Mouse (Mus musculus): ENCODE data around the gene Trim45. TPM values are rescaled to one million over a fixed set of nuclear protein-coding genes. Genes with fewer than 3 reads are reported as not detected.
A peak's percentile ranks its signal among the peaks of the same experiment; 100 is the strongest.

Gene Trim45
- total RNA-seq (2014; rRNA removed; ENCODE audit: low replicate concordance) (6.8 and 8.2 TPM in 2 replicates), polyA plus RNA-seq (2015; fragmentation: Nextera tagmentation; extraction: Ambion mirVana) (2.3 and 2.4 TPM in 2 replicates)

- peak within 1 kb of the TSS; percentile 77 for H3K27ac ChIP-seq (ENCODE audit: low read depth)
- DNase-seq (ENCODE audit: low spot score): peak; percentile 100
- H3K9ac ChIP-seq (replicated peaks; ENCODE audit: low read depth, low read length): peak within 1 kb of the TSS; percentile 49
- peak within 1 kb of the TSS; percentile 53 for H3K4me3 ChIP-seq (ENCODE audit: low read depth, low read length)
- peak within 1 kb of the TSS; percentile 65 for H3K4me2 ChIP-seq (ENCODE audit: low read depth, low read length)
- under 1% methylated on average over 39 of the region's 39 CpGs for WGBS
- no peaks in the 10 kb centered on the region for H3K36me3 ChIP-seq (replicated peaks; ENCODE audit: control insufficient read depth, insufficient read depth, low read length)
- H3K9me3 ChIP-seq (replicated peaks; ENCODE audit: control insufficient read depth, low read length): no peaks in the 10 kb centered on the region
- peak; percentile 97 for ATAC-seq (ENCODE audit: insufficient read depth, low read depth)
- H3K4me1 ChIP-seq (ENCODE audit: control insufficient read depth, insufficient read depth): peaks cover 10% of the 10 kb centered on the region
- no peak for TF ChIP-seq CTCF (IDR thresholded peaks at IDR 0.05; ENCODE audit: low read depth)
- TF ChIP-seq EP300 (IDR thresholded peaks at IDR 0.05; ENCODE audit: low read depth): no peak
- H3K27me3 ChIP-seq (ENCODE audit: control insufficient read depth, insufficient read depth, low read length): no peaks in the 10 kb centered on the region
Observed at GRCm38 (mm10) chr3:100921825-100922505, at the start of gene Trim45. Gene Trim45, plus strand, starts transcription at chr3:100922202.

DNA sequence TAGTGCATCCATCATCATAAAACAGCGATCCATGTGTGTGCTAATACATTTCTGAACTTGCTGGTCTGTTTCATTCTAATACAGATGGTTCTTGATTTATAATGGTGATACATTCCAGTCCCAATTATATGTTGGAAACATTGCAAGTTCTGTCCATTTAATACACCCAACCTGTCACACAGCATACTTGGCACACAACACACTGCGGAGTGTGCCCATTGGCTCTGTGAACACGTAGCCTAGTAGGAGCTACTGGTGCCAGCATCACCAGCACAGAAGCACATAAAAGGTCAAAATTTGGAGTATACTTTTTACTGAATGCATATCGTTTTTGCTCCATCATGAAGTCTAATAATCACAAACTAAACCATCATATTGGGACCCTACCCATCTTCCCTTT, 44.9 kb upstream of the Trim45 start:
- no peaks in the 10 kb centered on the region for H3K27me3 ChIP-seq (ENCODE audit: control insufficient read depth, insufficient read depth, low read length)

DNA sequence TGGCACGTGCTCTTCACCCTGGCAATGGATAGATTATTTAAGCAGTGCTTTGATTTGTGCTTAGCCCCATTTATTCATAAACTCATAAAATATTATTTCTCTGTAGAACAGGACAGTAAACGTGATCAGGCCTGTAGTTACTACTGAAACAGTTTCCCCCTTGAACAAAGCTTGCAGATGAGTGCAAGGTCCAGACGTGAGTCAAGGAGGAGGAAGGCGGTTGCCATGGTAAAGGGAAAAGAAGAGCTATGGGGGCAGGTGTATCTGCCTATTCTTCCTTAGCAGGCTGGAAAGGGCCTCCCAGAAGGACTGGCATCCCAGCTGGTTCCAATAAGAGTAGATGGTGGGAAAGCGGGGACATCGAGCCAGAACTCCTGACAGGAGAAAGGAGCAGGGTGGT, 40.6 kb upstream of the Trim45 start:
- H3K36me3 ChIP-seq (replicated peaks; ENCODE audit: control insufficient read depth, insufficient read depth, low read length): no peaks in the 10 kb centered on the region
- no peak overlapping the region for H3K27ac ChIP-seq (ENCODE audit: low read depth)
- DNase-seq (ENCODE audit: low spot score): no peak
- H3K9ac ChIP-seq (replicated peaks; ENCODE audit: low read depth, low read length): no peak overlapping the region
- no peak overlapping the region for H3K4me3 ChIP-seq (ENCODE audit: low read depth, low read length)
- TF ChIP-seq EP300 (IDR thresholded peaks at IDR 0.05; ENCODE audit: low read depth): no peak
- WGBS: 84% methylated on average over 6 of the region's 6 CpGs
- no peak overlapping the region for H3K4me2 ChIP-seq (ENCODE audit: low read depth, low read length)
- no peaks in the 10 kb centered on the region for H3K4me1 ChIP-seq (ENCODE audit: control insufficient read depth, insufficient read depth)
- H3K9me3 ChIP-seq (replicated peaks; ENCODE audit: control insufficient read depth, low read length): no peaks in the 10 kb centered on the region
- no peak for ATAC-seq (ENCODE audit: insufficient read depth, low read depth)
- H3K27me3 ChIP-seq (ENCODE audit: control insufficient read depth, insufficient read depth, low read length): no peaks in the 10 kb centered on the region

More for the DNA sequence above, 44.9 kb upstream of the Trim45 start:
- TF ChIP-seq CTCF (IDR thresholded peaks at IDR 0.05; ENCODE audit: low read depth) (no peak), EP300 (IDR thresholded peaks at IDR 0.05; ENCODE audit: low read depth) (no peak)
- Histone ChIP-seq H3K4me3 (ENCODE audit: low read depth, low read length) (no peak overlapping the region), H3K27ac (ENCODE audit: low read depth) (no peak overlapping the region), H3K9ac (replicated peaks; ENCODE audit: low read depth, low read length) (no peak overlapping the region), H3K9me3 (replicated peaks; ENCODE audit: control insufficient read depth, low read length) (no peaks in the 10 kb centered on the region), H3K4me1 (ENCODE audit: control insufficient read depth, insufficient read depth) (no peaks in the 10 kb centered on the region), H3K36me3 (replicated peaks; ENCODE audit: control insufficient read depth, insufficient read depth, low read length) (no peaks in the 10 kb centered on the region), H3K4me2 (ENCODE audit: low read depth, low read length) (no peak overlapping the region)
- ATAC-seq (ENCODE audit: insufficient read depth, low read depth) (no peak), DNase-seq (ENCODE audit: low spot score) (no peak)
- 87% methylated on average over 4 of the region's 4 CpGs for WGBS

GRCm38 (mm10) chr3:100881843-100882634, 40.0 kb upstream of the Trim45 start:
- Histone ChIP-seq H3K4me2 (ENCODE audit: low read depth, low read length) (no peak overlapping the region), H3K27ac (ENCODE audit: low read depth) (no peak overlapping the region), H3K4me1 (ENCODE audit: control insufficient read depth, insufficient read depth) (no peaks in the 10 kb centered on the region), H3K9ac (replicated peaks; ENCODE audit: low read depth, low read length) (no peak overlapping the region), H3K36me3 (replicated peaks; ENCODE audit: control insufficient read depth, insufficient read depth, low read length) (no peaks in the 10 kb centered on the region), H3K4me3 (ENCODE audit: low read depth, low read length) (no peak overlapping the region), H3K27me3 (ENCODE audit: control insufficient read depth, insufficient read depth, low read length) (no peaks in the 10 kb centered on the region), H3K9me3 (replicated peaks; ENCODE audit: control insufficient read depth, low read length) (peaks cover 3% of the 10 kb centered on the region; the same call in 1 of the 2 replicates)
- no peak for ATAC-seq (ENCODE audit: insufficient read depth, low read depth)
- no peak for DNase-seq (ENCODE audit: low spot score)
- TF ChIP-seq CTCF (IDR thresholded peaks at IDR 0.05; ENCODE audit: low read depth): no peak
- no peak for TF ChIP-seq EP300 (IDR thresholded peaks at IDR 0.05; ENCODE audit: low read depth)
- WGBS: 80% methylated on average over 9 of the region's 9 CpGs

GRCm38 (mm10) chr3:100889234-100889633, 32.8 kb upstream of the Trim45 start:
- Histone ChIP-seq H3K4me1 (ENCODE audit: control insufficient read depth, insufficient read depth) (no peaks in the 10 kb centered on the region), H3K36me3 (replicated peaks; ENCODE audit: control insufficient read depth, insufficient read depth, low read length) (no peaks in the 10 kb centered on the region), H3K27ac (ENCODE audit: low read depth) (no peak overlapping the region), H3K4me3 (ENCODE audit: low read depth, low read length) (no peak overlapping the region), H3K9ac (replicated peaks; ENCODE audit: low read depth, low read length) (no peak overlapping the region), H3K27me3 (ENCODE audit: control insufficient read depth, insufficient read depth, low read length) (no peaks in the 10 kb centered on the region), H3K4me2 (ENCODE audit: low read depth, low read length) (no peak overlapping the region), H3K9me3 (replicated peaks; ENCODE audit: control insufficient read depth, low read length) (peaks cover 4% of the 10 kb centered on the region; the same call in 1 of the 2 replicates)
- ATAC-seq (ENCODE audit: insufficient read depth, low read depth) (no peak), DNase-seq (ENCODE audit: low spot score) (no peak)
- WGBS: 88% methylated on average over 1 of the region's 1 CpGs
- TF ChIP-seq EP300 (IDR thresholded peaks at IDR 0.05; ENCODE audit: low read depth) (no peak), CTCF (IDR thresholded peaks at IDR 0.05; ENCODE audit: low read depth) (no peak)

Measured in heart, postnatal 0 days (tissue).